Mouse (Mus musculus) frontal cortex, postnatal 36 days (tissue): ENCODE data around the gene Acbd4.

Experiments used
- DNase-seq, 2 experiments: peaks; one replicate each; pipeline ENCODE4 v3.0.0; 2022; ENCODE audit warnings: low spot score in 2 of 2

Gene Acbd4

GRCm38 (mm10) chr11:103113771-103114170 lies 12.3 kb downstream of the Acbd4 start:
- no peak for DNase-seq

- no peak for DNase-seq
Observed at GRCm38 (mm10) chr11:103114270-103114943, 12.9 kb downstream of the Acbd4 start.

GRCm38 (mm10) chr11:103115163-103116007 lies 13.9 kb downstream of the Acbd4 start:
- peak; percentile 83 to 85 for DNase-seq

- DNase-seq = peak; percentile 99 to 100
Observed at GRCm38 (mm10) chr11:103116008-103116818, 14.7 kb downstream of the Acbd4 start, which contains the start of gene Hexim1. TSS of gene Hexim1 (plus strand) at chr11:103116231.

GRCm38 (mm10) chr11:103116959-103117590 lies 15.6 kb downstream of the Acbd4 start:
- peak; percentile 68 to 73 for DNase-seq

- DNase-seq = no peak
Observed at GRCm38 (mm10) chr11:103117591-103118009, 16.1 kb downstream of the Acbd4 start.

GRCm38 (mm10) chr11:103118866-103119265 lies 17.4 kb downstream of the Acbd4 start:
- DNase-seq = no peak

GRCm38 (mm10) chr11:103119609-103120008 lies 18.1 kb downstream of the Acbd4 start:
- no peak for DNase-seq

GRCm38 (mm10) chr11:103120315-103120714 lies 18.8 kb downstream of the Acbd4 start:
- DNase-seq = no peak

- DNase-seq = peak; percentile 60 to 64
Observed at GRCm38 (mm10) chr11:103131701-103132575, 30.5 kb downstream of the Acbd4 start, which contains the start of gene Hexim2. TSS of gene Hexim2 (plus strand) at chr11:103132429.

GRCm38 (mm10) chr11:103132576-103133455 lies 31.3 kb downstream of the Acbd4 start:
- DNase-seq = peak; percentile 100

- DNase-seq = no peak
Observed at GRCm38 (mm10) chr11:103133456-103134185, 32.1 kb downstream of the Acbd4 start.

- DNase-seq = peak in 1 of 2 experiments; percentile 43
Observed at GRCm38 (mm10) chr11:103134221-103134620, 32.7 kb downstream of the Acbd4 start.

GRCm38 (mm10) chr11:103136039-103136577 lies 34.6 kb downstream of the Acbd4 start:
- DNase-seq = no peak

- no peak for DNase-seq
Observed at GRCm38 (mm10) chr11:103139951-103140762, 38.7 kb downstream of the Acbd4 start.

GRCm38 (mm10) chr11:103140763-103141100 lies 39.2 kb downstream of the Acbd4 start:
- no peak for DNase-seq

GRCm38 (mm10) chr11:103141101-103141943 lies 39.8 kb downstream of the Acbd4 start:
- DNase-seq = peak in 1 of 2 experiments; percentile 27
